Mouse (Mus musculus): ENCODE data around the gene Retreg1. TPM values are rescaled to one million over a fixed set of nuclear protein-coding genes. Genes with fewer than 3 reads are reported as not detected.

Gene Retreg1
- total and polyA plus RNA-seq, 3 experiments = 17.5 to 28.7 (median 19.0) TPM

DNA sequence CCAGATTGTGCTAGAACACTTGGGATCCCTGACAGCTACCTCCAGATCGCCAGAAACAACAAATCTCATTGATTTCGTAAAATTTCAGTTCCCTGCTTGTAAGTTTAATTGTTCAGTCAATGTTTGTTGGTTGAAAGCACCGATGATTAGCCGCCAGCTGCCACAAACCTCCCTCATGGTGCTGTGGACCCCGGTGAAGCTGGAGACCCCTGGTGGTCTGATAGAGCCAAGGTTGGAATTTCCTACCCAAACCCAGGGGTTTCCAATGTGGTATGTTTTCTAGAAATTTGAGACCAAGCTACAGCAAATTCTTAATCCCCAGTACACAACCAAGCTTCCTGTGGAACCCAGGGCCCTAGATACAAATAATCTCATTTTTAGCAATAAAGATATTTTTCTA, 41.3 kb upstream of the Retreg1 start:
- Histone ChIP-seq H3K36me3 (replicated peaks in 1 of 2; ENCODE audit: control insufficient read depth in 1 of 2, insufficient read depth in 1 of 2, low read length in 1 of 2) (peaks cover 12 to 74% of the 10 kb centered on the region in 2 experiments), H3K4me3 (replicated peaks in 1 of 3; ENCODE audit: low read depth in 2 of 3, low read length in 2 of 3, poor library complexity in 1 of 3) (no peak overlapping the region), H3K27me3 (replicated peaks) (no peaks in the 10 kb centered on the region), H3K9ac (ENCODE audit: insufficient read depth, low read depth) (no peak overlapping the region), H3K4me2 (ENCODE audit: insufficient read depth, low read depth, poor library complexity, severe bottlenecking) (no peak overlapping the region), H3K79me2 (replicated peaks; ENCODE audit: control insufficient read depth, extremely low read depth, insufficient read depth, poor library complexity, severe bottlenecking) (no peaks in the 10 kb centered on the region), H3K4me1 (ENCODE audit: control insufficient read depth in 1 of 2, insufficient read depth in 2 of 2) (peaks cover 0 to 4% of the 10 kb centered on the region in 2 experiments; a peak in 2 of 4 replicates), H3K9me3 (replicated peaks; ENCODE audit: low read length) (no peaks in the 10 kb centered on the region), H3K27ac (ENCODE audit: insufficient read depth, low read depth) (no peak overlapping the region)
- TF ChIP-seq JUN (IDR thresholded peaks at IDR 0.05; ENCODE audit: insufficient read depth, low read depth, low read length) (no peak), CTCF (conservative IDR thresholded peaks at IDR 0.05 in 1 of 2, IDR thresholded peaks at IDR 0.05 in 1 of 2; ENCODE audit: low read depth in 2 of 2, low read length in 2 of 2) (peak in 1 of 2 experiments; percentile 20; a peak in 1 of 4 replicates)
- dilution Hi-C loops (cut with MboI; ENCODE audit: extremely low pct_ligation_motif_present, extremely low pct_unique_long_range_greater_than_20kb, low sequenced_read_pairs) (no loop called here), in situ Hi-C loops (cut with MboI; ENCODE audit: low pct_ligation_motif_present, low pct_unique_long_range_greater_than_20kb, low sequenced_read_pairs) (no loop called here)
- no peak for DNase-seq (ENCODE audit: extremely low read depth)

DNA sequence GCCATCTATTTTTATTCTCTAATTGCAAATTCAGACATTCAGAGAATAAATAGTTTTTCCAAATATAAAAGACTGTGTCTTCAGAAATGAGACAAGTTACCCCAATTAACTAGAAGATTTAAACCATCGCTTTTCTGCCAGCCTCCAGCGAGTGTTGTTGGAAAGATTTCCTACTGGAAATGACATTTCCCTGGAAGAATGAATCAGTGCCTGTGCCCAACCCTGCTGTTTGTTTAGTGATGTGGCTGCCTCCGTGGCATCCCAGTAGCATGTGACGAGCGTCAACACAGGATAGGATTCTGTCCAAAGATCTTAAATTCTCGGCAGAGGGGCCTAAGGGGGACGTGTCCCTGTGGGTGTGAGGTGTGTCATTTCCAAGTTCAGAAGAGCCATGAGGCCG, 40.8 kb upstream of the Retreg1 start:
- dilution Hi-C loops (cut with MboI; ENCODE audit: extremely low pct_ligation_motif_present, extremely low pct_unique_long_range_greater_than_20kb, low sequenced_read_pairs) = no loop called here
- Histone ChIP-seq H3K36me3 (replicated peaks in 1 of 2; ENCODE audit: control insufficient read depth in 1 of 2, insufficient read depth in 1 of 2, low read length in 1 of 2) (peaks cover 12 to 70% of the 10 kb centered on the region in 2 experiments), H3K4me3 (replicated peaks in 1 of 3; ENCODE audit: low read depth in 2 of 3, low read length in 2 of 3, poor library complexity in 1 of 3) (no peak overlapping the region), H3K27ac (ENCODE audit: insufficient read depth, low read depth) (no peak overlapping the region), H3K79me2 (replicated peaks; ENCODE audit: control insufficient read depth, extremely low read depth, insufficient read depth, poor library complexity, severe bottlenecking) (peaks cover under 1% of the 10 kb centered on the region; the same call in 1 of the 2 replicates), H3K4me1 (ENCODE audit: control insufficient read depth in 1 of 2, insufficient read depth in 2 of 2) (peaks cover 0 to 5% of the 10 kb centered on the region in 2 experiments; a peak in 2 of 4 replicates), H3K9ac (ENCODE audit: insufficient read depth, low read depth) (no peak overlapping the region), H3K27me3 (replicated peaks) (no peaks in the 10 kb centered on the region), H3K4me2 (ENCODE audit: insufficient read depth, low read depth, poor library complexity, severe bottlenecking) (no peak overlapping the region), H3K9me3 (replicated peaks; ENCODE audit: low read length) (no peaks in the 10 kb centered on the region)
- DNase-seq (ENCODE audit: extremely low read depth) = no peak
- in situ Hi-C loops (cut with MboI; ENCODE audit: low pct_ligation_motif_present, low pct_unique_long_range_greater_than_20kb, low sequenced_read_pairs) = no loop called here
- no peak for TF ChIP-seq ELF1 (IDR thresholded peaks at IDR 0.05; ENCODE audit: low read depth, low read length)
- TF ChIP-seq PAX5 (IDR thresholded peaks at IDR 0.05; ENCODE audit: low read length) = no peak
- no peak for TF ChIP-seq SIN3A (IDR thresholded peaks at IDR 0.05; ENCODE audit: low read length)
- no peak for TF ChIP-seq MEF2A (IDR thresholded peaks at IDR 0.05; ENCODE audit: borderline replicate concordance, low read depth, low read length)

DNA sequence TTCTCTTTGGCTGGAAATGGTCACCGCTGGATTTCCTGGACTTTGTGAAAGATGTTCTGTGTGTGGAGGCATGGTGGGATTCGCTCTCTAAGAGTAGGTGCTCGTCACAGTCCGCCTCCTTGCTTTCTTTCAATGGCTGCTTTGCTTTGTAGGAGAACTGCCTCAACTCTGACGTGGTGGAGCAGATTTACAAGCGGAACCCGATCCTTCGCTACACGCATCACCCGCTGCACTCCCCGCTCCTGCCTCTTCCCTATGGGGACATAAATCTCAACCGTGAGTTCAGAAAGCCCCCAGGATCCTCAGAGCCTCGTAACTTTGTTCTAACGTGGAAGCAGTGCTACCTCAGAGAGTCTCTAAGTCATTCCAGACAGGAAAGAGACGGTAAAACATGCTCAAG, 39.9 kb upstream of the Retreg1 start:
- dilution Hi-C loops (cut with MboI; ENCODE audit: extremely low pct_ligation_motif_present, extremely low pct_unique_long_range_greater_than_20kb, low sequenced_read_pairs) = no loop called here

More for the DNA sequence above, 39.9 kb upstream of the Retreg1 start:
- peaks cover 9% of the 10 kb centered on the region for H3K79me2 ChIP-seq (replicated peaks; ENCODE audit: control insufficient read depth, extremely low read depth, insufficient read depth, poor library complexity, severe bottlenecking)
- H3K27me3 ChIP-seq (replicated peaks) = no peaks in the 10 kb centered on the region
- TF ChIP-seq ETS1 (conservative IDR thresholded peaks at IDR 0.05; ENCODE audit: low read depth, low read length) (no peak), MAX (IDR thresholded peaks at IDR 0.05; ENCODE audit: low read length) (no peak), NRF1 (IDR thresholded peaks at IDR 0.05; ENCODE audit: low read depth, low read length) (no peak), BHLHE40 (IDR thresholded peaks at IDR 0.05; ENCODE audit: low read depth, low read length) (no peak), SMC3 (IDR thresholded peaks at IDR 0.05; ENCODE audit: low read depth, low read length) (no peak), CHD1 (IDR thresholded peaks at IDR 0.05; ENCODE audit: low read depth, low read length) (no peak), MAZ (IDR thresholded peaks at IDR 0.05; ENCODE audit: low read depth, low read length) (no peak), GABPA (IDR thresholded peaks at IDR 0.05; ENCODE audit: insufficient replicate concordance, low read depth, low read length) (no peak), CTCF (conservative IDR thresholded peaks at IDR 0.05 in 1 of 2, IDR thresholded peaks at IDR 0.05 in 1 of 2; ENCODE audit: low read depth in 2 of 2, low read length in 2 of 2) (no peak), MEF2A (IDR thresholded peaks at IDR 0.05; ENCODE audit: borderline replicate concordance, low read depth, low read length) (no peak), POLR2AphosphoS2 (IDR thresholded peaks at IDR 0.05; ENCODE audit: low read depth, low read length) (no peak), TCF12 (IDR thresholded peaks at IDR 0.05; ENCODE audit: low read depth, low read length) (no peak), MAFK (IDR thresholded peaks at IDR 0.05; ENCODE audit: insufficient replicate concordance, low read length) (no peak)
- no peaks in the 10 kb centered on the region for H3K9me3 ChIP-seq (replicated peaks; ENCODE audit: low read length)
- H3K4me1 ChIP-seq (ENCODE audit: control insufficient read depth in 1 of 2, insufficient read depth in 2 of 2) = peaks cover 7 to 14% of the 10 kb centered on the region in 2 experiments; a peak in 3 of 4 replicates
- H3K36me3 ChIP-seq (replicated peaks in 1 of 2; ENCODE audit: control insufficient read depth in 1 of 2, insufficient read depth in 1 of 2, low read length in 1 of 2) = peaks cover 16 to 70% of the 10 kb centered on the region in 2 experiments
- H3K9ac ChIP-seq (ENCODE audit: insufficient read depth, low read depth) = no peak overlapping the region
- no peak overlapping the region for H3K4me3 ChIP-seq (replicated peaks in 1 of 3; ENCODE audit: low read depth in 2 of 3, low read length in 2 of 3, poor library complexity in 1 of 3)
- no peak overlapping the region for H3K27ac ChIP-seq (ENCODE audit: insufficient read depth, low read depth)
- no peak overlapping the region for H3K4me2 ChIP-seq (ENCODE audit: insufficient read depth, low read depth, poor library complexity, severe bottlenecking)
- in situ Hi-C loops (cut with MboI; ENCODE audit: low pct_ligation_motif_present, low pct_unique_long_range_greater_than_20kb, low sequenced_read_pairs) = no loop called here
- DNase-seq (ENCODE audit: extremely low read depth) = no peak
